Mouse (Mus musculus) lung, postnatal 25 days (tissue): ENCODE data around the gene Tamm41.
A peak's percentile ranks its signal among the peaks of the same experiment; 100 is the strongest.

Experiments
- DNase-seq: peaks from one replicate; pipeline ENCODE4 v3.0.0; 2022; ENCODE audit warnings: low spot score

Tamm41 gene

DNA sequence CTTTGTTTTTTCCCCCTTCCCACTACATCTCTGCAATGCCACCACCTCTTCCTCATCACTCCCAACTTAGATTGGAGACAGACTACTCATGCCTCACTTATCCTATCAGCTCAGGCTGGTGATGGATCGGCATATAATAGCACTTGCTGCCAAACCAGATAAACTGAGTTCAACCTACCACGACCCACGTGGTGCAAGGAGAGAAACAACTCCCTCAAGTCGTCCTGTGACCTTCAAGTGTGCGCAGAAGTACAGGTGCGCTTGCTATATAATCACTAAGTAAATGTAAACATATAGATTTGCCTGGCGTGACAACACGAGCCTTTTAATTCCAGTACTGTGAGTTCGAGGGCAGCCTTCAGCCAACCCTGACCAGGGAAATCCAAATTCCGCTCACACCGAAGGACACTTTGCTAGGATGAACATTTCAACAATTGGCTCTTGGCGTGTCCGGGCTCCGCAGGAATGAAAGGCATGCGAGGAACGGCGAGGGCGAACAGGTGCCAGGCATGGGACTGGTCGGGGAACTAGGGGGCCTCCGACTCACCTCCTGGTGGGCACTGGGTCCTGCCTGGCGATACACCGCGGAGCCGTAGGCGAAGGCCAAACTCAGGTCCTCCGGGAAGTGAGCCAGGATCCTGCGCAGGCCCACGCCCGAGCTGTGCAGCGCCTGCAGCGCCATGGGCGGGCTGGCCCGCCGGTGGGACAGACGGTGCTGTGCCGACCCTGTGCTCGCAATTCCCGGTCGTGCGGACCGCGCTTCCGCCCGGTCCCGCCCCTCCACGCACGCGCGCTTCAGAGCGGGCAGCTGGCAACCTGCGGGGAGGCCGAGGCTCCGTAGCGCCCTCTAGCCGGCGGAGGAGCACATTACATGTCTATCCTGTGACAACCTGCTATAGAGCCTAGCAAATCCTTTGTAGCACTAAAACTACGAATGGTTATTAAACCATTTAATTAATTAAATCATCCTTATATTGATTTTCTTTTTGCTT is at the start of gene Tamm41:
Tamm41 (minus strand) TSS at position 774 of the 992 bp plus-strand sequence.
- DNase-seq: peak; percentile 83

- DNase-seq: no peak
These were observed 47.7 kb upstream of the Tamm41 start for GRCm38 (mm10) chr6:115085274-115085841.

DNA sequence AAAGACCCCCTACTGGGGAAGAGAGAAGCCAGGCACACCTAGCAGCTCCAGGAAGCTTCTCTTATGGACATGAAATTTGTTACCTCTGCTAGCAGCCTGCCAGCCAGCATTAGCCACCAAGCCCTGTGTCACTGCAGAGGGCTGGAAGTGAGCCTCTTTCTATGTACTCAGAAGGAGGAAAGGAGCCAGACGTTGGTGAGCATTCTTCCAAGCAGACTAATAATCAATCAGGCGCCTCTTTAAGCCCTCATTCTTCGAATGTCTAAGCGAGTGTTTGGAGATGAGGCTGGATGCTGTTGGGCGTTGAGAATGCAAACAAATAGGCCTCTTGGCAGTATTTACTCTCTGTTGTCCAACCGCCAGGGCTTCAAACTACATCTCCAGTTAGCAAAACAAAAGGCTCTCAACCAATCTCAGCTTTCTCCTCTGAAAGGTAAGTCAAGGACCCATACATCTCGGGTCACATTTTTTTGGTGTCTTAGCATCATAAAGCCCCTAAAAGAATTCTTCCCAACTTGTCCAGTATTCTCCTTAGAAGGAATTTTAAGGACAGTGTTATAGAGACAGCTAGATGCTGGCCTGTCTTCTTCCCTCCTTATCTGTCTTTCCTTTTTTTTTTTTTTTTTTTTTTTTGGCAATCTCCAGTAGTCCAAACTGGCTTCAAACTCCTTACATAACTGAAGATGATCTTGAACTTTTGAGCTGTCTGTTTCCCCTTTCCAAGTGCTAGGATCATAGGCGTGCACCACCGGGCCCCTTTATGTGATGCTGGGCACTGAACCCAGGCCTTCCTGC is 39.3 kb upstream of the Tamm41 start:
- DNase-seq: peak; percentile 35

DNA sequence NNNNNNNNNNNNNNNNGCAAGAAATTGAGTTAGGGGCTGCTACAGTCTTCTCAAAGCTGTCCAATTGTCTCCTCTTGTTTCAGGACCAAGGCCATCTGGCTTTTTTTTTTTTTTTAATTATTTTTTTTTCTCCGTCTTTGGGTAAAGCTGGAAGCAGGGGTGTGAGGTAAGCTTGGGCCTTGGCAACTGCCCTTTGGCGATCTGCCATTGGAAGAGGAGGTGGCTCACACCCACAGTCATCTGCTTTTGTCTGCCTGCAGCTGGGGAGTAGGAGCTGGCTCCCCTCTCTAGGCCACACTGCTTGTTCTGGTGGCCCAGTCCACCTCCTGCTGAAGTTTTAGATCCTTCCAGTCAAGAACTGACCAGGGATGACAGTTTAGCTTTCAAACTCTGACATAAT is 34.3 kb upstream of the Tamm41 start:
- DNase-seq: no peak

GRCm38 (mm10) chr6:115065411-115066241 is 27.9 kb upstream of the Tamm41 start:
- DNase-seq: peak; percentile 22

DNA sequence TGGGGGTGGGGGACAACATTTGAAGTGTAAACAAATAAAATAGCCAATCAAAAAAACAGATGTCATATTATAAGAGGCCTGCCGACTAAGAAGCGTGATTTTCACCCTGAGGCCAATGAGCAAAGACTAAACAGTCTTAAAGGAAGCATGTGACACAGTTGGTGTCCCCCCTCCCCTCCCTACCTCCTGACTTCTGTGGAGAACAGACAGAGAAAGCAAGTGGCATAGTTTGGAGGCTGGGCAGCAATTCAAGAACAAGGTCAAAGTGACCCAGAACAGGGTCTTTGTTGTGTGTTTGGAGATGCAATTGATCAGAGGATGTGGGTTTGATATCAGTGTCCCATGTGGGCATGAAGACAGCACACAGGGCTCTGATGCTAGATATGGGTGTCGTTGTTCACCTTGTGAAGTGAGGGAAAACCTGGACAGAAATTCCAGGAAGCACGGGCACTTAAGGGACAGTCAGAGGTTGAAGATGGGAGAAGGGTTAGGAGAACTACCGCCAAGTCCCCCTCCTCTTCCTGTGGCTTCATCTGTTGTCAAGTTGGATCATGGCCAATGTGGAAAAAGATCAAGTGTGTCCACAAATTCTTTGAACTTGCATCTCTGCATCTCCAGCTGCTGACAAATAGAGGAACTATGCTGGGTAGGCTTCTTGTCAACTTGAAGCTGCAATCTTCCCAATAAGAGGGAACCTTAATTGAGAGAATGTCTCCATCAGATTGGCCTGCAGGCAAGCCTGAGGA is 25.1 kb upstream of the Tamm41 start:
- DNase-seq: no peak

DNA sequence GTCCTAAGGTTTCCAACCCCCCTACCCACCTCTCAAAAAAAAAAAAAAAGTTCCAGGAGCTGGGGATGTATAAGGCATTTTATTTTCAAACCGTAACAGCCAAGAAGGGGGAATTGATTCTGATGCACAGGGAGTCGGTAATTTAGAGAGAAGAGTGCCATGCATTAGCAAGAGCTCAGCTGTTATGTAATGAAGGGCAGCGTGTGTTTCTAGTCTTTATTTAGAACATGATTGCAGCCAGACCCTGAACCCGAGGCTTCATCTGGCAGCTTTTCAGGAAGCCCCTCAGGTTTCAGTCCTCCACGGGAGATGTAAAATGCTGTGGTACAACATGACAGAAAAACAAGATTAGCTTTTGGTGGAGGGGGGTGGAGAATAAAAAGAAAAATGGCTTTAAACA is 21.6 kb upstream of the Tamm41 start:
- DNase-seq: no peak

- DNase-seq: no peak
These were observed 19.0 kb upstream of the Tamm41 start for GRCm38 (mm10) chr6:115056699-115057098.

- no peak for DNase-seq
These were observed 17.8 kb upstream of the Tamm41 start for GRCm38 (mm10) chr6:115055440-115055839.

DNA sequence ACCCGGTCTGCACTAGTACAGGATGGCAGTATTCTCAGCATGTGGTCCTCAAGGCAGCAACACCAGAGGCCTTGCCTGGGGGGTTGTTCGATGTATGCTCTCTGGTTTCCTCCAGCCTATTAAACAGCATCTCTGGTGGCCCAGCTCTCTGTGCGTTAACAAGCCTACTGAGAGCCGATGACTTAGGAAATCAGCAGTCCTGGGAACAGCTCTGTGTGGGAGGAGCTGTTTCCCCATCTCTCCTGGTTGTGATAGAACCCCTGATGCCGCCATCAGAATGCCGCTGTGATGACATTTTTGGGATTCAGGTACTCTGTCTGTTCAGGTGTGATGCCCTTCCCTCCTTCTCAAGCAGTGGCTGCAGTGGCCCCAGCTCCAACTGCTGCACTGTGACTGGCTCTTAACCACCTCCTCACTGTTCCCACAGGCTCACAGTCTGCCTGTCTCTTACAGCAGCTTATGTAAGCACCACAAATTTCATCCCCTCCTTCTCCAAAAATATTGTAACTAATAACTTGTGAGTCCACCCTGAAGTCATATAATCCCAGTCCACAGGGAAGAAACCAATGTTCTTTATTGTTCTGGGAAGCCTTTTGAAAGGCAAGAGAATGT is 14.0 kb upstream of the Tamm41 start:
- no peak for DNase-seq

- DNase-seq: no peak
These were observed 11.3 kb upstream of the Tamm41 start for GRCm38 (mm10) chr6:115049015-115049414.

DNA sequence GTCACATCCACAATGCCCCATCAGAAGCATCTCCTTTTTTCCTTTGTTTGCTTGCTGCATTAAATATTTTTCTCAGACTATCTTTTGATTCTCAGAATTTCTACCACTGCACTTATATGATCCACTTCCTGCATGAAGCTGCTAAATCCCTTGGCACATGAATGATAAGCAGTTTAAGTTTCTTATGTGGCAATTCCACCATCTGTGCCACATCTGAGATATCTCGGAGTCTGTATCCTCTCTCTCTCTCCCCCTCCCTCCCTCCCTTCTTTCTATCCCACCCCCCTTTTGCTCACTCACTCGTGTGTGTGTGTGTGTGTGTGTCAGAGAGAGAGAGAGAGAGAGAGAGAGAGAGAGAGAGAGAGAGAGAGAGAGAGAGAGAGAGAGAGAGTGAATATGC is 10.1 kb upstream of the Tamm41 start:
- no peak for DNase-seq

GRCm38 (mm10) chr6:115046064-115046463 is 8.4 kb upstream of the Tamm41 start:
- DNase-seq: no peak

- DNase-seq: no peak
These were observed 7.0 kb upstream of the Tamm41 start for GRCm38 (mm10) chr6:115044709-115045108.

DNA sequence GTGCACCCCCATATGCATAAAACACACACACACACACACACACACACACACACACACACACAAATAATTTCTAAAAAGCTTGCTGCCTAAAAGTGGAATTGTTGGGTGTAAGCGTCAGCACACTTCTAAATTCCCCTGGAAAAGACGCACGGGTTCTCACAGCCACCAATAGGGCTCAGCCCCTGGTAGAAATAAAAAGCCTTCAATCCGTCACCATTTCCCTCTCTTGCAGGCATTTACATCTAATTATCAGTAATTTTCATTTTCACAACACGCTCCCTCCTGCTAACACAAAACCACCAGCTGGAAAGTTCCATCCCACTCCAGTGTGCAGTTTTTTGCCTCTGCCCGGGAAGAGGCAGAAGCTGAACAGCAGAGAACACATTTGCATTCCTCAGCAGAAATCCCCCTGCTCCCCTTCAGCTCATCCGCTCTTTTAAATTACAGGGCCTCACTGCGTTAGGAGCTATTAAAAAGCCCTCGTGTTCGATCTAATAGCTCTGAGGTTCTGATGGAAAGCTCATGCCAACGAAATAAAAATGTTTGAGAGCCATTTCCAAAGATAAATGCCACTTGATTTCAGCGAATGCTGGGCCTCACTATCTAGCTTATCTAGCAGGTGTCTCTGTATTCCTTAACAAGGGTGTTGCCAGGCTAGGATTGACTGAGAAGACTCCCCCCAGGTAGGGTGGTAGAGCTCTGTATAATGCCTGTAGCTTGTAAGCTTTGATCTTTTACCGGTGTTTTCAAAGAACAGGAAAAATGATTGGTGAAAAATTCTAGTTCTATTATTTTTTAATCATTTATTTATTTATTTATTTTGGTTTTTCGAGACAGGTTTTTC is 6.2 kb upstream of the Tamm41 start:
- DNase-seq: no peak

- DNase-seq: no peak
These were observed 4.9 kb upstream of the Tamm41 start for GRCm38 (mm10) chr6:115042609-115043008.

GRCm38 (mm10) chr6:115033441-115033840 is 4.2 kb downstream of the Tamm41 start:
- DNase-seq: no peak

DNA sequence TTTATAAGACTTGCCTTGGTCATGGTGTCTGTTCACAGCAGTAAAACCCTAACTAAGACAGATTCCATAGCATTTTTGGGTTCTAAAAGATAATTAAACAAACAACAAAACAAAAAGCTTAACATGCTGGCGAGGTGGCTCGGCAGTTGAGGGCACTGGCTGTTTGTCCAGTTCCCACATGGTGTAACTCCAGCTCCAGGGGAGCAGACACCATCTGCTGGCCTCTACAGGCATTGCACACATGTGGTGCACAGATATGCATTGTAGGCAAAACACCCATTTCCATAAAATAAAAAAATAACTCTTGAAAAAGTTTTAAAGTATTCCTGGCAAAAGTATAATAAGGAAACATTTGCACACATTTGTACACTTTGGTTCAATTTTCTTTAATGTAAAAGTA is 7.6 kb downstream of the Tamm41 start:
- DNase-seq: no peak

DNA sequence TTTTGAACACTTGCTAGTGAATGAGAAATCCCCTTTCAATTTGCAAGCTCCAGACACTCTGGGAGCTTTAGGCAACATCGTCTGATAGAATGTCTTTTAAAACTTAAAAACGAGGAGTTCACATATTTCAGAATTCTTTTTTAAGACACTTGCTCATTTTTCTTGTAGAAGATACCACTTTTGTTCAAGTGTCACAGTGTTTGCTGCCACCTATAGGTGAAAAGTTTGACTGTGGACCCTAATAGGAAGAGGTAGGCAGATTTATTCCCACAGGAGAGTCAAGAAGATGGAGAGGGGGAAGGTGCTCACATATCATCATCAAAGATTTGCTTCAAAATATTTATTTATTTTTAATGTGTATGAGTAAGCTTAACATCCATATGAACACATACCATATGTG is 8.4 kb downstream of the Tamm41 start:
- DNase-seq: peak; percentile 38
